Mouse (Mus musculus): ENCODE measurements at regions not wholly inside any gene's neighbourhood (a gene's known extent, or its start where the extent isn't known, plus 50 kb on each side); places are given as distances from the start of the nearest gene placed in this dataset.

GRCm38 (mm10) chr1:76737663-76738062, 777.2 kb downstream of the Epha4 start:
- no peaks in the 10 kb centered on the region for H3K27me3 ChIP-seq (ENCODE audit: insufficient read depth, low read length)
- H3K9ac ChIP-seq, result no peak overlapping the region
- no peaks in the 10 kb centered on the region for H3K4me1 ChIP-seq (ENCODE audit: insufficient read depth)
- H3K36me3 ChIP-seq (ENCODE audit: insufficient read depth), result no peaks in the 10 kb centered on the region
- no peak overlapping the region for H3K27ac ChIP-seq (ENCODE audit: low read depth, low read length)
- no peak for TF ChIP-seq CTCF (IDR thresholded peaks at IDR 0.05; ENCODE audit: low read depth)
- H3K4me3 ChIP-seq (ENCODE audit: low read depth, low read length), result no peak overlapping the region
- H3K9me3 ChIP-seq (ENCODE audit: low read length), result no peaks in the 10 kb centered on the region
- ATAC-seq (no peak), DNase-seq (no peak)
- 65% methylated on average over 2 of the region's 2 CpGs for WGBS
- no peak overlapping the region for H3K4me2 ChIP-seq (ENCODE audit: low read depth)

GRCm38 (mm10) chr1:76772694-76773093, 742.2 kb downstream of the Epha4 start:
- H3K9ac ChIP-seq, result no peak overlapping the region
- H3K4me1 ChIP-seq (ENCODE audit: insufficient read depth), result no peaks in the 10 kb centered on the region
- ATAC-seq (no peak), DNase-seq (no peak)
- no peak for TF ChIP-seq CTCF (IDR thresholded peaks at IDR 0.05; ENCODE audit: low read depth)
- no peak overlapping the region for H3K4me2 ChIP-seq (ENCODE audit: low read depth)
- H3K9me3 ChIP-seq (ENCODE audit: low read length), result no peaks in the 10 kb centered on the region
- no peaks in the 10 kb centered on the region for H3K27me3 ChIP-seq (ENCODE audit: insufficient read depth, low read length)
- no peak overlapping the region for H3K4me3 ChIP-seq (ENCODE audit: low read depth, low read length)
- no peaks in the 10 kb centered on the region for H3K36me3 ChIP-seq (ENCODE audit: insufficient read depth)
- 85% methylated on average over 2 of the region's 2 CpGs for WGBS
- no peak overlapping the region for H3K27ac ChIP-seq (ENCODE audit: low read depth, low read length)

GRCm38 (mm10) chr1:76786871-76787270, 728.0 kb downstream of the Epha4 start:
- H3K9ac ChIP-seq, result no peak overlapping the region
- H3K4me1 ChIP-seq (ENCODE audit: insufficient read depth), result no peaks in the 10 kb centered on the region
- no peaks in the 10 kb centered on the region for H3K36me3 ChIP-seq (ENCODE audit: insufficient read depth)
- WGBS, result 89% methylated on average over 2 of the region's 2 CpGs
- no peak overlapping the region for H3K27ac ChIP-seq (ENCODE audit: low read depth, low read length)
- H3K4me2 ChIP-seq (ENCODE audit: low read depth), result no peak overlapping the region
- ATAC-seq (no peak), DNase-seq (no peak)
- TF ChIP-seq CTCF (IDR thresholded peaks at IDR 0.05; ENCODE audit: low read depth), result no peak
- H3K27me3 ChIP-seq (ENCODE audit: insufficient read depth, low read length), result no peaks in the 10 kb centered on the region
- no peaks in the 10 kb centered on the region for H3K9me3 ChIP-seq (ENCODE audit: low read length)
- H3K4me3 ChIP-seq (ENCODE audit: low read depth, low read length), result no peak overlapping the region

- DNase-seq (no peak), ATAC-seq (no peak)
- 85% methylated on average over 2 of the region's 2 CpGs for WGBS
- no peaks in the 10 kb centered on the region for H3K27me3 ChIP-seq (ENCODE audit: insufficient read depth, low read length)
- no peaks in the 10 kb centered on the region for H3K36me3 ChIP-seq (ENCODE audit: insufficient read depth)
- no peak overlapping the region for H3K27ac ChIP-seq (ENCODE audit: low read depth, low read length)
- H3K4me1 ChIP-seq (ENCODE audit: insufficient read depth), result no peaks in the 10 kb centered on the region
- H3K9me3 ChIP-seq (ENCODE audit: low read length), result no peaks in the 10 kb centered on the region
- H3K4me2 ChIP-seq (ENCODE audit: low read depth), result no peak overlapping the region
- no peak for TF ChIP-seq CTCF (IDR thresholded peaks at IDR 0.05; ENCODE audit: low read depth)
- no peak overlapping the region for H3K4me3 ChIP-seq (ENCODE audit: low read depth, low read length)
- H3K9ac ChIP-seq, result no peak overlapping the region
Measured at GRCm38 (mm10) chr1:76793438-76793837, 721.5 kb downstream of the Epha4 start.

GRCm38 (mm10) chr1:76819906-76820305, 695.0 kb downstream of the Epha4 start:
- DNase-seq, result peak; percentile 7

GRCm38 (mm10) chr1:76821610-76822009, 693.3 kb downstream of the Epha4 start:
- no peak overlapping the region for H3K4me2 ChIP-seq (ENCODE audit: low read depth)
- no peaks in the 10 kb centered on the region for H3K36me3 ChIP-seq (ENCODE audit: insufficient read depth)
- no peaks in the 10 kb centered on the region for H3K9me3 ChIP-seq (ENCODE audit: low read length)
- no peak overlapping the region for H3K4me3 ChIP-seq (ENCODE audit: low read depth, low read length)
- 68% methylated on average over 3 of the region's 3 CpGs for WGBS
- ATAC-seq (no peak), DNase-seq (peak; percentile 6)
- H3K4me1 ChIP-seq (ENCODE audit: insufficient read depth), result no peaks in the 10 kb centered on the region
- no peaks in the 10 kb centered on the region for H3K27me3 ChIP-seq (ENCODE audit: insufficient read depth, low read length)
- H3K27ac ChIP-seq (ENCODE audit: low read depth, low read length), result no peak overlapping the region
- no peak overlapping the region for H3K9ac ChIP-seq
- TF ChIP-seq CTCF (IDR thresholded peaks at IDR 0.05; ENCODE audit: low read depth), result no peak

More at GRCm38 (mm10) chr1:76819906-76820305, 695.0 kb downstream of the Epha4 start:
- Histone ChIP-seq H3K36me3 (ENCODE audit: insufficient read depth) (no peaks in the 10 kb centered on the region), H3K4me3 (ENCODE audit: low read depth, low read length) (no peak overlapping the region), H3K27ac (ENCODE audit: low read depth, low read length) (no peak overlapping the region), H3K9ac (no peak overlapping the region), H3K9me3 (ENCODE audit: low read length) (no peaks in the 10 kb centered on the region), H3K27me3 (ENCODE audit: insufficient read depth, low read length) (no peaks in the 10 kb centered on the region), H3K4me2 (ENCODE audit: low read depth) (no peak overlapping the region), H3K4me1 (ENCODE audit: insufficient read depth) (no peaks in the 10 kb centered on the region)
- no peak for TF ChIP-seq CTCF (IDR thresholded peaks at IDR 0.05; ENCODE audit: low read depth)
- 47% methylated on average over 1 of the region's 1 CpGs for WGBS
- ATAC-seq, result no peak

- no peak for TF ChIP-seq CTCF (IDR thresholded peaks at IDR 0.05; ENCODE audit: low read depth)
- ATAC-seq (no peak), DNase-seq (no peak)
- Histone ChIP-seq H3K4me2 (ENCODE audit: low read depth) (no peak overlapping the region), H3K9me3 (ENCODE audit: low read length) (no peaks in the 10 kb centered on the region), H3K36me3 (ENCODE audit: insufficient read depth) (no peaks in the 10 kb centered on the region), H3K4me1 (ENCODE audit: insufficient read depth) (no peaks in the 10 kb centered on the region), H3K27me3 (ENCODE audit: insufficient read depth, low read length) (no peaks in the 10 kb centered on the region), H3K9ac (no peak overlapping the region), H3K4me3 (ENCODE audit: low read depth, low read length) (no peak overlapping the region), H3K27ac (ENCODE audit: low read depth, low read length) (no peak overlapping the region)
- 59% methylated on average over 2 of the region's 2 CpGs for WGBS
Measured at GRCm38 (mm10) chr1:76829690-76830089, 685.2 kb downstream of the Epha4 start.

GRCm38 (mm10) chr1:76832311-76832710, 682.6 kb downstream of the Epha4 start:
- no peaks in the 10 kb centered on the region for H3K4me1 ChIP-seq (ENCODE audit: insufficient read depth)
- no peak overlapping the region for H3K27ac ChIP-seq (ENCODE audit: low read depth, low read length)
- H3K36me3 ChIP-seq (ENCODE audit: insufficient read depth), result no peaks in the 10 kb centered on the region
- H3K9ac ChIP-seq, result no peak overlapping the region
- no peak for TF ChIP-seq CTCF (IDR thresholded peaks at IDR 0.05; ENCODE audit: low read depth)
- 76% methylated on average over 2 of the region's 2 CpGs for WGBS
- ATAC-seq, result no peak
- H3K27me3 ChIP-seq (ENCODE audit: insufficient read depth, low read length), result no peaks in the 10 kb centered on the region
- no peak for DNase-seq
- H3K9me3 ChIP-seq (ENCODE audit: low read length), result no peaks in the 10 kb centered on the region
- H3K4me2 ChIP-seq (ENCODE audit: low read depth), result no peak overlapping the region
- no peak overlapping the region for H3K4me3 ChIP-seq (ENCODE audit: low read depth, low read length)

All from forebrain, postnatal 0 days (tissue).